Mouse (Mus musculus) inflammation-experienced regulatory T-cells (primary cell): ENCODE measurements around the gene Gm17079. TPM values are rescaled to one million over a fixed set of nuclear protein-coding genes. Genes with fewer than 3 reads are reported as not detected.

Experiments used
- polyA plus RNA-seq, 2 experiments: library from polyadenylated mRNA; unstranded; fragments of 100-300 nt; shearing (Covaris generic); gene quantifications; one replicate each; pipeline ENCODE4 v1.2.1; 2017

Gene Gm17079
- polyA plus RNA-seq: not detected

DNA sequence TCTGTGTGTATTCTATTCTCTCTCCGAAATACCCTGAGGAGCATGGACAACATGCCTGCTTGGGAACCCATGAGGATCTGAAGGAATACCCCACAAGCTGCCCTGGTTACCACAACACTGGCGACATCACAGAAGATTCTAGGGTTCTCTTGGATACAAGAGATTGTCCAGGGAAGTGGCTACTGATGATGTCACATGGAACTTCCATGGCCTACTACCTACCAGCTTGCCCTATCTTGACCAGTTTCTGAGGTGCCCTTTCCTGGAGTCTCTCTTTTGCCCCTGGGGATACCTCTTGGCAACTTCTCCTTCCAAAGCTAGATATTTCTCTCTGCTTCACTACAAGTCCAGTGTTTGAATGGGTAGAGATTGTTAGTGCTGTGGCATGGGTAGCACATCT is at the start of gene Gm17079:
Gm17079 (minus strand) TSS at position 101 of the 400 bp plus-strand sequence.

DNA sequence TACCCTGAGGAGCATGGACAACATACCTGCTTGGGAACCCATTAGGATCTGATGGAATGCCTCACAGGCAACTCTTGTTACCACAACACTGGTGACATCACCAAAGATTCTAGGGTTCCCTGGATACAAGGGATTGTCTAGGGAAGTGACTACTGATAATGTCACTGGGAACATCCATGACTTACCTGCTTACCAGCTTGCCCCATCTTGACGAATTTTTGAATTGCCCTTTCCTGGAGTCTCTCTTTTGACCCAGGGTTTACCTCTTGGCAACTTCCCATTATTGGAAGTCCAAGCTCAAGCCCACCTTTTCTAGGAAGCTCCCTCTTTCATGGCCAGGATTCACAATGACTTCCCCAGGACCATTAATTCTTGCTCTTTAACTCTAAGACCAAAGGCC is 21.8 kb upstream of the Gm17079 start, which contains the start of gene Gm5800:
Gm5800 (minus strand) TSS at position 101 of the 400 bp plus-strand sequence.

Other genes with a start within 250 kb of the Gm17079 start
- not detected for gene Vmn2r89, start 243.6 kb downstream of the Gm17079 start, polyA plus RNA-seq
- gene Gm5622, start 142.7 kb downstream of the Gm17079 start, polyA plus RNA-seq: under 1 TPM in 1 of 2 experiments, not detected in 1; 0.49 TPM
- gene Gm17175, start 121.4 kb downstream of the Gm17079 start, polyA plus RNA-seq: not detected
- not detected for gene Gm17174, start 103.3 kb downstream of the Gm17079 start, polyA plus RNA-seq
- not detected for gene Gm17078, start 84.2 kb downstream of the Gm17079 start, polyA plus RNA-seq
- gene Gm4181, start 59.8 kb downstream of the Gm17079 start, polyA plus RNA-seq: not detected
- gene Gm5800, start 21.7 kb upstream of the Gm17079 start, polyA plus RNA-seq: not detected
- gene Ang4, start 78.1 kb upstream of the Gm17079 start, polyA plus RNA-seq: not detected
- gene AY358078, start 104.6 kb upstream of the Gm17079 start, polyA plus RNA-seq: under 1 TPM in 1 of 2 experiments, not detected in 1; 0.17 TPM
- gene Ear6, start 158.2 kb upstream of the Gm17079 start, polyA plus RNA-seq: not detected
- gene Mettl17, start 189.4 kb upstream of the Gm17079 start, polyA plus RNA-seq: 100 to 1,000 TPM in 1 of 2 experiments, 10 to 100 TPM in 1; 77.4 to 115 TPM
- 1 to 10 TPM in 1 of 2 experiments, under 1 TPM in 1; 0.19 to 1.1 TPM for gene Slc39a2, start 197.4 kb upstream of the Gm17079 start, polyA plus RNA-seq
- gene Ndrg2, start 218.7 kb upstream of the Gm17079 start, polyA plus RNA-seq: 10 to 100 TPM; 32.8 to 39.1 TPM
- not detected for gene Tppp2, start 223.0 kb upstream of the Gm17079 start, polyA plus RNA-seq
- gene Rnase13, start 227.3 kb upstream of the Gm17079 start, polyA plus RNA-seq: not detected